Mouse (Mus musculus) stomach, embryonic 16.5 days (tissue): ENCODE data around the gene Galns. TPM values are rescaled to one million over a fixed set of nuclear protein-coding genes. Genes with fewer than 3 reads are reported as not detected.
"Not testable (repeated sequence)": the region's sequence is repeated elsewhere in the genome, so short reads cannot be mapped to it uniquely, and the experiment has no call there.

Source experiments
- ATAC-seq: fragments of 200-750 bp; cut with Nextera tagmentation; 2 replicates; pipeline ENCODE4 v1.8.0; 2017; ENCODE audit warnings: moderate number of reproducible peaks, moderate TSS enrichment; ENCODE audit not compliant: insufficient read depth, low FRiP score
- H3K27ac ChIP-seq: fragments of 300-500 bp; sonication (generic); 2 replicates; pipeline ENCODE4 v1.5.1; 2014; ENCODE audit warnings: low read length
- H3K27me3 ChIP-seq: fragments of 300-500 bp; sonication (generic); 2 replicates; pipeline ENCODE4 v1.6.1; 2014; ENCODE audit warnings: low read length, control low read depth, mixed read lengths; ENCODE audit not compliant: control insufficient read depth, insufficient read depth
- H3K36me3 ChIP-seq: fragments of 300-500 bp; sonication (generic); 2 replicates; pipeline ENCODE4 v1.6.1; 2014; ENCODE audit warnings: low read length; ENCODE audit not compliant: control insufficient read depth, insufficient read depth
- H3K4me1 ChIP-seq: fragments of 300-500 bp; sonication (generic); 2 replicates; pipeline ENCODE4 v1.6.1; 2014; ENCODE audit warnings: low read length, control low read depth, mixed read lengths; ENCODE audit not compliant: control insufficient read depth, insufficient read depth
- H3K4me2 ChIP-seq: fragments of 300-500 bp; sonication (generic); 2 replicates; pipeline ENCODE4 v1.6.1; 2014; ENCODE audit warnings: low read depth, low read length, mixed read lengths
- H3K4me3 ChIP-seq: fragments of 300-500 bp; sonication (generic); replicated peaks from 2 replicates; pipeline ENCODE4 v1.5.1; 2014; ENCODE audit warnings: mild to moderate bottlenecking, low read length
- H3K9ac ChIP-seq: fragments of 300-500 bp; sonication (generic); 2 replicates; pipeline ENCODE4 v1.6.1; 2014; ENCODE audit warnings: low read length
- H3K9me3 ChIP-seq: fragments of 300-500 bp; sonication (generic); replicated peaks from 2 replicates; pipeline ENCODE4 v1.6.1; 2016; ENCODE audit warnings: low read length, control low read depth; ENCODE audit not compliant: control insufficient read depth
- WGBS: fragments of 180-500 bp; shearing (Covaris S2); extraction: QIAGEN DNeasy Blood & Tissue Kit; methylation state at CpG from one replicate; pipeline ENCODE4 v1.1.7; 2014; 5-methylcytosine and 5-hydroxymethylcytosine counted together
- polyA plus RNA-seq: library from polyadenylated mRNA; unstranded; fragments of >200 nt; fragmentation: Nextera tagmentation; extraction: Ambion mirVana; gene quantifications from 2 replicates; pipeline ENCODE4 v1.2.1, GENCODE M21; 2015

The Galns gene
- polyA plus RNA-seq, 1 experiment from 2014 or later: 14.8 TPM

DNA sequence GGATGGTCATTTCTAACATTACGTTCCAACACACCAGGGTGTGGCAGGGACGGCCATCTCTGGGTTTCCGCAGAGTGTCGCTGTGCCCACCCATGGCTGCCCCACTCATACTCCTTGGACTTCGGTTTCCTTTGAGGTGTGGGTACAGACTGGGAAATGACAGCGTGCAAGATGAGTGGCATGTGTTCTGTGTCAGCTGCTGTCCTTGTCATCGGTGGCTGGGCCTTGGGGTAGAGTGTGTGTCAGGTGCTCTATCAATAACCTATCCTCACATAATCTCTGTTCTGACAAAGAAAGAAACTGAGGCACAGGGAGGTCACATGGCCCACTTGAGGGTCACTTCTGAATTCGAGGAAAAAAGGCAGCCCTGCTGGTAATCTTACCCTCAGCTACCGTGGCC lies 26.0 kb upstream of the Galns start:
- H3K27ac ChIP-seq: peak overlapping the region; percentile 87
- 78% methylated on average over 9 of the region's 9 CpGs for WGBS

DNA sequence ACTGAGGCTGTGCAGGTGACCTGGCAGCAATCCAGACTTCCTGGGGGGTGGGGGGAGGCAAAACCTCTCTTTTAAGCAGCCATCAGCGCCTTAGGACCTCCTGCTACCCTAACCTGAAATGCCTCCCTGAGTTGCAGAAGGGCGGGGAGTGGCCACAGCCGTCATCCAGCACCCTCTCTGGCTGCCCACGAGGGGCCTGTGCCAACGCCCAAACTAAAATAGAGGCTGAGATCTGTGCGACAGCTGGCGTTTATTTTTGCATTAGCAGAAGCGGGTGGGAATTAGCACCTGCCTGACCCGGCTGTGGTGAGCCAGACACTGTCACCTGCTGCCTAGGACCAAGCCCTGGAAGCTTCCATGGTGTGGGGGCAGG lies 25.5 kb upstream of the Galns start:
- WGBS: 36% methylated on average over 9 of the region's 9 CpGs
- H3K4me1 ChIP-seq: peaks cover 44% of the 10 kb centered on the region
- no peak overlapping the region; the same call in 1 of the 2 replicates for H3K9ac ChIP-seq
- H3K27me3 ChIP-seq: no peaks in the 10 kb centered on the region
- ATAC-seq: 0 out of 2 replicates have a peak, but pooled peaks have one; percentile 6
- no peak overlapping the region for H3K4me3 ChIP-seq
- H3K36me3 ChIP-seq: no peaks in the 10 kb centered on the region
- peak overlapping the region; percentile 19; the same call in 1 of the 2 replicates for H3K4me2 ChIP-seq
- peak overlapping the region; percentile 87 for H3K27ac ChIP-seq
- no peaks in the 10 kb centered on the region for H3K9me3 ChIP-seq

More for the DNA sequence above, 26.0 kb upstream of the Galns start:
- H3K27me3 ChIP-seq: no peaks in the 10 kb centered on the region
- H3K9me3 ChIP-seq: no peaks in the 10 kb centered on the region
- H3K36me3 ChIP-seq: no peaks in the 10 kb centered on the region
- no peak overlapping the region for H3K9ac ChIP-seq
- H3K4me3 ChIP-seq: no peak overlapping the region
- ATAC-seq: no peak
- peaks cover 49% of the 10 kb centered on the region for H3K4me1 ChIP-seq
- no peak overlapping the region for H3K4me2 ChIP-seq

DNA sequence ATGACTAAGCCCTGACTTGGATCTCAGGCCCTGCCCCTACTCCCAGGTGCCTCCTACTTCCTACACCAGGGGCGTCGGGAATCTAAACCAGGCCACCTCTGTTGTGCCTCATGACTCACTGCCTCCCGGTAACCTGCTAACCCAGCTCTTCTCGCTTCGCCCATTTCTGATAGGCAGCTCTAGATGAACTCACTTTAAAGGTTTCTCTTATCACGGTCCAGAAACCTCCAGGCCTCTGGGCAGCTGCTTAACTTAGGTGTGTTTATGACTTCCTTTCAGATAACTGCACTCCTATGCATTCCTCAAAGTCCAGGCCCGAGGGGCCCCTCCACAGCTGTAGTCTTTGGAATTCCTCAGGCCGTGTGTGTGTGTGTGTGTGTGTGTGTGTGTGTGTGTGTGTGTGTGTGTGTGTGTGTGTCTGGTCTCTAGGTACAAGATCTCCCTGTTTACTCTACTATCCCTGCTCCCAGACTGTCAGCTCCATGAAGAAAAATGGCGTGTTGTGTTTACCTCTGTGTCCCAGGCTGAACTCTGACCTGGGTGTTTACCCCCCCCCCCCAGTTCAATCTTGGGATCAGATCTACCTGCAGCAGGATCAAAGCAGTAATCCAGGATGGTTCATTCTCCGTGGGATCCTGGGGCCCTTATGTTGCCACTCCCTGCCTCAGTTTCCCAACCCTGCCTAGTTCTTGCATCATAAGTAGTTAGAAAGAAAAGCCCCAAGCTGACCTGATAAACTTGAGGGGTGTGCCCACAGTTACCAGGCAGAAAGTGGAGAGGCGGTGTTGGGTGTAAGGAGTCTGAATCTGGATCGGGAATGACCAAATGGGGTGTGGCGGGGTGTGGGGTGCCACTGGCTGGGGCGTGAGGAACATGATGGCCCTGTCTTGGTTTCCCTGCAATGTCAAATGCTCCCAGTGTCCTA lies 24.9 kb upstream of the Galns start:
- 33% methylated on average over 14 of the region's 14 CpGs for WGBS
- Histone ChIP-seq H3K4me1 (peaks cover 41% of the 10 kb centered on the region), H3K4me2 (peak overlapping the region; percentile 19; the same call in 1 of the 2 replicates), H3K9ac (no peak overlapping the region; the same call in 1 of the 2 replicates), H3K27ac (peak overlapping the region; percentile 87), H3K36me3 (no peaks in the 10 kb centered on the region), H3K4me3 (no peak overlapping the region), H3K27me3 (no peaks in the 10 kb centered on the region), H3K9me3 (no peaks in the 10 kb centered on the region)
- peak; percentile 87 for ATAC-seq

DNA sequence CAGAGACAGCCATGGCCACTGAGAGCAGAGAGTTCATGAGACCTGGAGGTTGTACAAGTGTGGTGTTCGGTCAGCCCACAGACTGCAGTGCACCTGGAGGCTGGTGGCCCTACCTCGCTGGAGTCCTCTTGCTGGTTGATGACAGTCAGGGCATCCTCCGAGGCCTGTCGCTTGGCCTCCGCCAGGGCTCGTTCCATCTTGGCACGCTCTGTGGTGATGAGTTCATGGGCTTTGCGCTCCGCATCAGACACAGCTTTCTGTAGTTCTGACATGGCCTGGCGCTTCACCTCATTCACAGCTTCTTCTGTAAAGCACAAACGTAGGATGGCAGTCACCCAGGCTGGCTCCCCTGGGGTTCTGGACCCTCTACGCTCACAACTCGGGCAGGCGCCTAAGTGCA lies 21.9 kb upstream of the Galns start:
- Histone ChIP-seq H3K9ac (no peak overlapping the region), H3K27ac (no peak overlapping the region), H3K4me3 (no peak overlapping the region), H3K36me3 (no peaks in the 10 kb centered on the region), H3K4me2 (no peak overlapping the region), H3K4me1 (peaks cover 16% of the 10 kb centered on the region), H3K27me3 (no peaks in the 10 kb centered on the region), H3K9me3 (no peaks in the 10 kb centered on the region)
- no peak for ATAC-seq
- 92% methylated on average over 14 of the region's 14 CpGs for WGBS

DNA sequence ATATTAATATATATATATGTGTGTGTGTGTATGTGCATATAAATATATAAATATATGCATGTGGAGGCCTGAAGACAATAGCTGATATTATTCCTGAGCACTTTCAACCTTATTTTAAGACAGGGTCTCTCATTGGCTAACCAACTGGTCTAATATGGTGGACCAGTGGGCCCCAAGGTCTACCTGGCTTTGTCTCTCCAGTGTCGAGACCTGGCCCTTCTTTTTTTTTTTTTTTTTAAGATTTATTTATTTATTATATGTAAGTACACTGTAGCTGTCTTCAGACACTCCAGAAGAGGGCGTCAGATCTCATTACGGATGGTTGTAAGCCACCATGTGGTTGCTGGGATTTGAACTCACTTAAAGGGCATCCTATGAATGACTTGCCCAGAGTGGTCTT lies 20.9 kb upstream of the Galns start:
- H3K27me3 ChIP-seq, H3K27ac ChIP-seq, H3K9ac ChIP-seq, H3K36me3 ChIP-seq, H3K9me3 ChIP-seq, H3K4me2 ChIP-seq, H3K4me3 ChIP-seq, ATAC-seq: not testable (repeated sequence)
- H3K4me1 ChIP-seq: peaks cover 14% of the 10 kb centered on the region
- 68% methylated on average over 3 of the region's 3 CpGs for WGBS

DNA sequence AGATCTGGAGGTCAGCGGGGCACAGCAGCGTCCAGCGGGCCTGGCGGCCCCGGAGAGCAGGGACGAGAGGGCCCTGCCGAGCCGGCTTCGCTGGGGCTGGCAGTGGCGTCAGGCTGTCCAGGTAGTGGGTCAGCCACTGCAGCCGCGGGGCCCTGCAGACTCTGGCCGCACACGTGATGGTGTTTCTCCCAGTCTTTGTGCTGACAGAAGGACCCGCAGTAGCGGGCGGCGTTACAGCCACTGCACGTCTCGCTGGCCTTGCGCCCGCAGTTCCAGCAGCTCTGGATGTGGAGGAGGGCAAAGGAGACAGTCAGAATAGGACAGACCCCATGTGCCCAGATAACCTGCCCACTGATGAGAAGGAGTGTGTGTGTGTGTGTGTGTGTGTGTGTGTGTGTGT lies 19.4 kb upstream of the Galns start:
- Histone ChIP-seq H3K36me3 (no peaks in the 10 kb centered on the region), H3K4me2 (no peak overlapping the region), H3K9me3 (no peaks in the 10 kb centered on the region), H3K9ac (no peak overlapping the region), H3K4me3 (no peak overlapping the region), H3K27me3 (no peaks in the 10 kb centered on the region), H3K27ac (no peak overlapping the region), H3K4me1 (0 out of 2 replicates have a peak, but pooled peaks cover 4% of the 10 kb centered on the region)
- ATAC-seq: no peak
- 50% methylated on average over 22 of the region's 22 CpGs for WGBS

DNA sequence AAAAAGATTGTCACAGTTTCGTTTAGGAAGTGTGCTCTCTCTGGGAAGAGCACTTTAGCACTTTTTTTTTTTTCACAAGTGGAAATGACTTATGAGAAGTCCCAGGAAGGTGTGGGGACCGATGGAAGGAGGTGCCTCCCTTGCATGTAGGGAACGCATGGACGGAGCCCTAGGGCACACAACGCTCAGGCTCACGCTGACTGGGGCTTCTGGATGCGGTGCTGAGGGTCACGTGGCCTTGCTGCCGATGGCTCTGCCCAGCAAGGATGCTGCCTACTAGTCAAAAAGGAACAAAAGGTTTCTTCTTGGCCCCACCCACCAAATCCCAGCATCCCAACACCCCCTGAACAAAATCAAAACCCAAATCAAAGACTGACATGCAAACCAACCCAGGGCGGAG lies 18.1 kb upstream of the Galns start:
- Histone ChIP-seq H3K27me3 (no peaks in the 10 kb centered on the region), H3K4me3 (no peak overlapping the region), H3K4me2 (no peak overlapping the region), H3K9me3 (no peaks in the 10 kb centered on the region), H3K27ac (no peak overlapping the region), H3K4me1 (no peaks in the 10 kb centered on the region), H3K36me3 (no peaks in the 10 kb centered on the region), H3K9ac (no peak overlapping the region)
- 59% methylated on average over 10 of the region's 10 CpGs for WGBS
- no peak for ATAC-seq

DNA sequence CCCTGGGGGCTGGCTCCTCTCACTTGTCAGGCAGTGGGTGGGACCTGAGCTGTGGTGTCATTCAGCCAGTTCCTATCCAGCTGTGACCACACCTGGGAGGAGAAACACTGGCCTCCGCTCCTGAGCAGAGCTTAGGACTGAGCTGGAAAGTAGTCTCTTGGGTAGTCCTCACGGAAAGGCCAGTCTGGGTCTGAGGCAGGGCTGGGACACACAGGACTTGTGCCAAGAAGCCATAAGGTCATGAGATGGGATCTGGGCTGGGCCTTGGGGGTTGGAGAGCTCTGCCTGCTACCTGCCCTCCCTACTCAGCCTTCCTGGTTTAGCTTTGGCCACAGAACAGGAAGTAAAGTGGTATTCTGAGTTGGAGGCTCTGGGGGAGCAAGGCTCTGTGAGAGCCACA lies 15.6 kb upstream of the Galns start:
- Histone ChIP-seq H3K27me3 (no peaks in the 10 kb centered on the region), H3K4me2 (no peak overlapping the region), H3K9me3 (no peaks in the 10 kb centered on the region), H3K27ac (no peak overlapping the region), H3K4me3 (no peak overlapping the region), H3K4me1 (no peaks in the 10 kb centered on the region), H3K9ac (no peak overlapping the region), H3K36me3 (no peaks in the 10 kb centered on the region)
- no peak for ATAC-seq
- 74% methylated on average over 2 of the region's 2 CpGs for WGBS

DNA sequence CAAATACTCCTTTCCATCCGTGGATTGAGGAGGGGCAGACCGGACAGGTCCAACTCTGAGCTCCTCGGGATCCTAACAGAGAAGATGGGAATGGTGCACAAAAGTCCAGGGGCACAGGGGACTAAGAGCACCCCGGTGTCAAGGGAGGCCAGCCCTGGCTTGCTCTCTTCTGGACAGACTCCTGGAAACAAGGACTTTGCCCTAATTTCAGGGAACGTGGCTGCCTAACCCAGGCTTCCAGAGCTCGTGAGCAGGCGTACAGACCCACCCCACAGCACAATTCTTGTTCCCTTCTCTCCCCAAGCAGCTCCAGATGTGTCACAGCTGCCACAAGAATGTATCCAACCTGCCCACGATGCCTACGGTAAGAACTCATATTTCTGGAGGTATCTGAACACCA lies 14.5 kb upstream of the Galns start:
- H3K4me1 ChIP-seq: no peaks in the 10 kb centered on the region
- H3K9me3 ChIP-seq: no peaks in the 10 kb centered on the region
- H3K27ac ChIP-seq: no peak overlapping the region
- no peak overlapping the region for H3K4me3 ChIP-seq
- 75% methylated on average over 9 of the region's 9 CpGs for WGBS
- H3K27me3 ChIP-seq: no peaks in the 10 kb centered on the region
- ATAC-seq: no peak
- H3K36me3 ChIP-seq: no peaks in the 10 kb centered on the region
- H3K9ac ChIP-seq: no peak overlapping the region
- no peak overlapping the region for H3K4me2 ChIP-seq
